ENCODE assay signal across 13 mouse cellular contexts in the genomic region with DNA sequence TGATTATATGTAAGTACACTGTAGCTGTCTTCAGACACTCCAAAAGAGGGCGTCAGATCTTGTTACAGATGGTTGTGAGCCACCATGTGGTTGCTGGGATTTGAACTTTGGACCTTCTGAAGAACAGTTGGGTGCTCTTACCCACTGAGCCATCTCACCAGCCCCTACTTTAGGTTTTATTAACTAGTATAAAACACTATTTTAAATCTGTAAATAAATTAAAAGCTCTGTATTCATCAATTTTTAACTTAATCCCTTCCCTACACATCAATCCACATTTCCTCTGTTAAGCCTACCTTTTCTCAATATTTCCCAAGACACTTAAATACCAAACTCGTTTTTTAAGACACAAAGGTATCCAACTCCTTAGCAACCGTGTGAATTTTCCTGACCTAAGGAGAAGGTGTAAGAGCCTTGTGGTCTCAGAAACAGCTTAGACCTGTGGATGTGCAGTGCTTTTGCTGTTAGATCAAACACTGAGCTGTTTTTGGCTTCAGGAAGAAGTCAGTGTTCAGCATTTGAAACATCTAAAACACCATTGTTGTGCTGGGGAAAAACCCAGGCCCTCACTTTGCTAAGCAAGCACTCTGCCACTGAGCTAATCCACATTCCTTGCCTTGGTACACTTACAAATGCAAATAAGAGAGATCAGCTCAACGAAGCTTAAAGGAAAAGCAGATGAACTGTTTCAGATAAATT. TPM values are rescaled to one million over a fixed set of nuclear protein-coding genes. Genes with fewer than 3 reads are reported as not detected.
DNase-seq lines count a peak whose midpoint lies in the region; ATAC-seq lines count a peak whose summit lies in the region.
"Had no signal": no experiment of that assay in that cellular context is flagged by ENCODE, and none has a peak within 500 bp of the region (broad histone marks: within the 10 kb centered on the region; RNA-seq: fewer than 3 reads in every experiment).

No protein-coding gene starts in this region.

- H3K27me3 ChIP-seq in forebrain, embryonic 14.5 days (replicated peaks; ENCODE audit: control insufficient read depth, insufficient read depth, low read length): no peaks in the 10 kb centered on the region
- H3K27me3 ChIP-seq: hindbrain, embryonic 15.5 days; stomach, embryonic 15.5 days had no signal

- H3K4me3 ChIP-seq in forebrain, embryonic 14.5 days (ENCODE audit: low read depth, low read length): no peak overlapping the region
- H3K4me3 ChIP-seq: hindbrain, embryonic 15.5 days; stomach, embryonic 15.5 days had no signal

- WGBS in forebrain, embryonic 14.5 days: 12% methylated on average over 4 of the region's 4 CpGs

- no peak overlapping the region for H3K27ac ChIP-seq in forebrain, embryonic 14.5 days (ENCODE audit: low read depth, low read length)
- H3K27ac ChIP-seq: hindbrain, embryonic 15.5 days; stomach, embryonic 15.5 days had no signal

- H3K4me2 ChIP-seq in forebrain, embryonic 14.5 days (ENCODE audit: low read length): no peak overlapping the region
- H3K4me2 ChIP-seq: hindbrain, embryonic 15.5 days; stomach, embryonic 15.5 days had no signal

- peaks cover 4% of the 10 kb centered on the region; the same call in 1 of the 2 replicates for H3K4me1 ChIP-seq in forebrain, embryonic 14.5 days (ENCODE audit: control insufficient read depth, insufficient read depth, low read length)
- H3K4me1 ChIP-seq: hindbrain, embryonic 15.5 days; stomach, embryonic 15.5 days had no signal

- H3K9ac ChIP-seq in forebrain, embryonic 14.5 days (ENCODE audit: low read length): no peak overlapping the region
- H3K9ac ChIP-seq: hindbrain, embryonic 15.5 days; stomach, embryonic 15.5 days had no signal

- DNase-seq in CD4-positive, CD25-positive, alpha-beta regulatory T cell, adult 2 months (ENCODE audit: low read depth, low spot score): peak; percentile 8
- DNase-seq in ES-CJ7 (ENCODE audit: low read depth, low spot score): peak; percentile 80
- peak; percentile 50 for DNase-seq in forebrain, embryonic 14.5 days (ENCODE audit: low spot score)
- DNase-seq in lung, postnatal 36 days: peak; percentile 22
- DNase-seq in retina, embryonic 14.5 days (ENCODE audit: low spot score): no peak
- no peak for DNase-seq in testis, postnatal 10 days (ENCODE audit: low spot score)
- DNase-seq in right cerebral cortex, postnatal 36 days (ENCODE audit: low spot score in 2 of 2): no peak
- DNase-seq: cerebellum, adult 8-10 months; gastrocnemius, postnatal 10 days; kidney, adult 2 months had no signal

- no peaks in the 10 kb centered on the region for H3K9me3 ChIP-seq in forebrain, embryonic 14.5 days (replicated peaks; ENCODE audit: control insufficient read depth, low read length)
- H3K9me3 ChIP-seq: hindbrain, embryonic 15.5 days; stomach, embryonic 15.5 days had no signal

- ATAC-seq in CD4-positive, CD25-positive, alpha-beta regulatory T cell, adult 4 months: no peak
- ATAC-seq in forebrain, embryonic 14.5 days: peak; percentile 70

- no peaks in the 10 kb centered on the region for H3K36me3 ChIP-seq in forebrain, embryonic 14.5 days (ENCODE audit: control insufficient read depth, insufficient read depth, low read length)
- H3K36me3 ChIP-seq: hindbrain, embryonic 15.5 days; stomach, embryonic 15.5 days had no signal

RNA-seq across cellular contexts. Expression of a gene that starts 22.3 kb away (rescaled TPM):
- polyA plus RNA-seq in CD4-positive, CD25-positive, alpha-beta regulatory T cell, adult 4 months (2017; shearing (Covaris generic)): under 1 TPM; 0.30 to 0.32 TPM
- 25.0 and 26.9 TPM in 2 replicates for polyA plus RNA-seq in forebrain, embryonic 14.5 days (2014; fragmentation: Nextera tagmentation; extraction: Ambion mirVana)

RNA-seq across cellular contexts. Expression of a gene that starts 50.6 kb away (rescaled TPM):
- 10 to 100 TPM; 35.3 to 36.4 TPM for polyA plus RNA-seq in CD4-positive, CD25-positive, alpha-beta regulatory T cell, adult 4 months (2017; shearing (Covaris generic))
- 30.7 and 33.8 TPM in 2 replicates for polyA plus RNA-seq in forebrain, embryonic 14.5 days (2014; fragmentation: Nextera tagmentation; extraction: Ambion mirVana)

Comparison
In these comparisons a context has a peak if more than half of its experiments do, and no peak if none do; other contexts are left out.
1. DNase-seq: peak in CD4-positive, CD25-positive, alpha-beta regulatory T cell, adult 2 months (single experiment), ES-CJ7 (single experiment), forebrain, embryonic 14.5 days (single experiment) and lung, postnatal 36 days (single experiment); none in retina, embryonic 14.5 days (single experiment), testis, postnatal 10 days (single experiment) and right cerebral cortex, postnatal 36 days (0 of 2).
2. RNA of a gene that starts 22.3 kb away (polyA plus RNA-seq): 25.0 to 26.9 TPM in forebrain, embryonic 14.5 days; 0.30 to 0.32 TPM in CD4-positive, CD25-positive, alpha-beta regulatory T cell, adult 4 months; every median in the first group is over 10 times any median in the second.